Mouse (Mus musculus) G1E (cell line): ENCODE data around the gene Top3a. TPM values are rescaled to one million over a fixed set of nuclear protein-coding genes. Genes with fewer than 3 reads are reported as not detected.

Source experiments
- ATAC-seq: 2 replicates; pipeline ENCODE4 v1.8.0; 2016; ENCODE audit warnings: mild to moderate bottlenecking; ENCODE audit not compliant: insufficient number of reproducible peaks, poor library complexity, low FRiP score, severe bottlenecking; ENCODE audit errors: extremely low read depth
- DNase-seq: peaks from one replicate; pipeline ENCODE4 v3.0.0; 2012; ENCODE audit warnings: low spot score
- H3K27me3 ChIP-seq: 2 replicates; pipeline ENCODE4 v1.6.1; 2012; ENCODE audit warnings: mild to moderate bottlenecking, low read length, inconsistent platforms; ENCODE audit not compliant: insufficient read depth
- H3K36me3 ChIP-seq: replicated peaks from 2 replicates; pipeline ENCODE3; 2012; ENCODE audit warnings: mild to moderate bottlenecking, inconsistent platforms
- H3K4me1 ChIP-seq: 2 replicates; pipeline ENCODE4 v1.6.1; 2012; ENCODE audit warnings: low read depth, low read length, inconsistent platforms, mixed read lengths; ENCODE audit not compliant: insufficient read depth
- H3K4me3 ChIP-seq: 2 replicates; pipeline ENCODE4 v1.5.1; 2012; ENCODE audit warnings: low read depth, mild to moderate bottlenecking, inconsistent platforms, low read length, moderate library complexity, mixed read lengths
- H3K9me3 ChIP-seq: replicated peaks from 2 replicates; pipeline ENCODE4 v1.6.1; 2012; ENCODE audit warnings: inconsistent platforms
- CTCF ChIP-seq: IDR thresholded peaks from 2 replicates; pipeline ENCODE4 v1.5.1; 2012; ENCODE audit warnings: low read depth, low read length, inconsistent platforms, mixed read lengths
- GATA1 ChIP-seq: IDR thresholded peaks from 2 replicates; pipeline ENCODE4 v1.6.1; 2012; ENCODE audit warnings: borderline replicate concordance, low read length, inconsistent platforms, mixed read lengths
- GATA2 ChIP-seq: IDR thresholded peaks from 2 replicates; pipeline ENCODE4 v1.6.1; 2012; ENCODE audit warnings: low read depth, low read length, inconsistent platforms, borderline replicate concordance
- POLR2AphosphoS5 ChIP-seq: IDR thresholded peaks from 2 replicates; pipeline ENCODE4 v1.6.1; 2012; ENCODE audit warnings: low read depth, low read length, inconsistent platforms; ENCODE audit not compliant: insufficient replicate concordance
- TAL1 ChIP-seq: conservative IDR thresholded peaks from 2 replicates; pipeline ENCODE4 v1.6.1; 2012; ENCODE audit warnings: low read depth, low read length, inconsistent platforms, mixed read lengths
- polyA plus RNA-seq: library from polyadenylated mRNA; stranded (reverse); fragments of >175 nt; gene quantifications from 2 replicates; pipeline ENCODE4 v1.2.3, GENCODE M21; 2012
- total RNA-seq, 2 experiments: library from RNA; stranded (forward) in 1 of 2; stranded (reverse) in 1 of 2; fragments of 200-1000 nt in 1 of 2; fragments of >200 nt in 1 of 2; fragmentation: Nextera tagmentation in 1 of 2; gene quantifications; 2 replicates each; pipeline ENCODE4 v1.2.3; 2014 to 2017

Gene Top3a
- total and polyA plus RNA-seq, 3 experiments = 11.1 to 24.0 (median 20.3) TPM

GRCm38 (mm10) chr11:60704023-60704880, 72.9 kb downstream of the Top3a start:
- no peak for DNase-seq
- peaks cover 45% of the 10 kb centered on the region for H3K4me1 ChIP-seq
- TF ChIP-seq POLR2AphosphoS5 (no peak), GATA1 (no peak), GATA2 (no peak), CTCF (no peak), TAL1 (no peak)
- no peaks in the 10 kb centered on the region for H3K27me3 ChIP-seq
- no peak overlapping the region for H3K4me3 ChIP-seq
- no peaks in the 10 kb centered on the region for H3K9me3 ChIP-seq
- ATAC-seq = no peak
- H3K36me3 ChIP-seq = peaks cover 76% of the 10 kb centered on the region

- DNase-seq = no peak
- ATAC-seq = no peak
- TF ChIP-seq POLR2AphosphoS5 (no peak), TAL1 (no peak), GATA2 (no peak), CTCF (peak; percentile 66)
- peaks cover 65% of the 10 kb centered on the region for H3K36me3 ChIP-seq
- H3K27me3 ChIP-seq = no peaks in the 10 kb centered on the region
- H3K4me3 ChIP-seq = no peak overlapping the region
- H3K4me1 ChIP-seq = peaks cover 52% of the 10 kb centered on the region
- no peaks in the 10 kb centered on the region for H3K9me3 ChIP-seq
Measured at GRCm38 (mm10) chr11:60703131-60703530, 74.0 kb downstream of the Top3a start.

GRCm38 (mm10) chr11:60701611-60702010, 75.6 kb downstream of the Top3a start:
- Histone ChIP-seq H3K4me1 (peaks cover 48% of the 10 kb centered on the region), H3K27me3 (no peaks in the 10 kb centered on the region), H3K36me3 (peaks cover 50% of the 10 kb centered on the region), H3K9me3 (no peaks in the 10 kb centered on the region), H3K4me3 (no peak overlapping the region)
- DNase-seq (no peak), ATAC-seq (no peak)
- no peak for TF ChIP-seq GATA1
- no peak for TF ChIP-seq TAL1
- TF ChIP-seq CTCF = no peak
- TF ChIP-seq POLR2AphosphoS5 = no peak

GRCm38 (mm10) chr11:60700320-60701185, 76.6 kb downstream of the Top3a start:
- peaks cover 48% of the 10 kb centered on the region for H3K4me1 ChIP-seq
- no peaks in the 10 kb centered on the region for H3K9me3 ChIP-seq
- ATAC-seq (no peak), DNase-seq (no peak)
- no peaks in the 10 kb centered on the region for H3K27me3 ChIP-seq
- H3K4me3 ChIP-seq = peak overlapping the region; percentile 87
- TF ChIP-seq GATA2 (no peak), TAL1 (no peak), CTCF (no peak), POLR2AphosphoS5 (no peak), GATA1 (no peak)
- peaks cover 39% of the 10 kb centered on the region for H3K36me3 ChIP-seq

GRCm38 (mm10) chr11:60699524-60700075, 77.6 kb downstream of the Top3a start, which contains the start of gene Llgl1:
TSS of gene Llgl1 (plus strand) at chr11:60699723.
- Histone ChIP-seq H3K27me3 (no peaks in the 10 kb centered on the region), H3K36me3 (peaks cover 30% of the 10 kb centered on the region), H3K4me1 (peaks cover 48% of the 10 kb centered on the region), H3K9me3 (no peaks in the 10 kb centered on the region), H3K4me3 (peak within 1 kb of the TSS; percentile 87)
- TF ChIP-seq GATA1 (no peak), TAL1 (no peak), GATA2 (no peak), CTCF (no peak), POLR2AphosphoS5 (no peak)
- DNase-seq (peak; percentile 95), ATAC-seq (peak; percentile 66)
